Mouse (Mus musculus): ENCODE results near the gene Anapc7. TPM values are rescaled to one million over a fixed set of nuclear protein-coding genes. Genes with fewer than 3 reads are reported as not detected.

Anapc7 gene
- polyA plus RNA-seq, 1 experiment from 2014 or later = 44.2 TPM

- Histone ChIP-seq H3K27ac (no peak overlapping the region), H3K4me1 (peaks cover 22% of the 10 kb centered on the region), H3K4me3 (no peak overlapping the region), H3K9me3 (no peaks in the 10 kb centered on the region), H3K36me3 (peaks cover 100% of the 10 kb centered on the region), H3K27me3 (ENCODE audit: insufficient read depth, poor library complexity, severe bottlenecking) (no peaks in the 10 kb centered on the region)
- no peak for DNase-seq (ENCODE audit: low spot score)
- WGBS = 88% methylated on average over 2 of the region's 2 CpGs
Measured at GRCm38 (mm10) chr5:122493035-122493434, 71.5 kb downstream of the Anapc7 start.

GRCm38 (mm10) chr5:122494449-122494848, 73.0 kb downstream of the Anapc7 start:
- no peaks in the 10 kb centered on the region for H3K27me3 ChIP-seq (ENCODE audit: insufficient read depth, poor library complexity, severe bottlenecking)
- H3K9me3 ChIP-seq = no peaks in the 10 kb centered on the region
- H3K36me3 ChIP-seq = peaks cover 98% of the 10 kb centered on the region
- H3K27ac ChIP-seq = no peak overlapping the region
- no peak overlapping the region for H3K4me3 ChIP-seq
- H3K4me1 ChIP-seq = peaks cover 27% of the 10 kb centered on the region
- WGBS = 50% methylated on average over 1 of the region's 1 CpGs
- peak; percentile 33 for DNase-seq (ENCODE audit: low spot score)

Other genes starting within 250 kb of the Anapc7 start
- gene Hvcn1, start 214.9 kb upstream of the Anapc7 start, polyA plus RNA-seq (2016; fragmentation: Nextera tagmentation; extraction: Ambion mirVana) = 2.7 and 6.7 TPM in 2 replicates
- 2.4 and 3.1 TPM in 2 replicates for gene Tctn1, start 157.2 kb upstream of the Anapc7 start, polyA plus RNA-seq (2016; fragmentation: Nextera tagmentation; extraction: Ambion mirVana)
- 9.1 and 9.9 TPM in 2 replicates for gene Pptc7, start 137.3 kb upstream of the Anapc7 start, polyA plus RNA-seq (2016; fragmentation: Nextera tagmentation; extraction: Ambion mirVana)
- gene Rad9b, start 67.5 kb upstream of the Anapc7 start, polyA plus RNA-seq (2016; fragmentation: Nextera tagmentation; extraction: Ambion mirVana) = 7.0 and 8.8 TPM in 2 replicates
- 245 and 246 TPM in 2 replicates for gene Vps29, start 67.3 kb upstream of the Anapc7 start, polyA plus RNA-seq (2016; fragmentation: Nextera tagmentation; extraction: Ambion mirVana)
- gene Gpn3, start 49.8 kb upstream of the Anapc7 start, polyA plus RNA-seq (2016; fragmentation: Nextera tagmentation; extraction: Ambion mirVana) = 70.5 and 83.4 TPM in 2 replicates
- gene Fam216a, start 49.3 kb upstream of the Anapc7 start, polyA plus RNA-seq (2016; fragmentation: Nextera tagmentation; extraction: Ambion mirVana) = 69.5 and 80.8 TPM in 2 replicates
- gene Arpc3, start 29.8 kb upstream of the Anapc7 start, polyA plus RNA-seq (2016; fragmentation: Nextera tagmentation; extraction: Ambion mirVana) = 82.8 and 108 TPM in 2 replicates
- gene Atp2a2, start 80.5 kb downstream of the Anapc7 start, polyA plus RNA-seq (2016; fragmentation: Nextera tagmentation; extraction: Ambion mirVana) = 205 and 235 TPM in 2 replicates
- gene Ift81, start 192.8 kb downstream of the Anapc7 start, polyA plus RNA-seq (2016; fragmentation: Nextera tagmentation; extraction: Ambion mirVana) = 25.2 and 35.2 TPM in 2 replicates
- gene P2rx7, start 222.2 kb downstream of the Anapc7 start, polyA plus RNA-seq (2016; fragmentation: Nextera tagmentation; extraction: Ambion mirVana) = 0.33 and 0.47 TPM in 2 replicates